Mouse (Mus musculus) midbrain, embryonic 16.5 days (tissue): ENCODE results near the gene Cntfr. TPM values are rescaled to one million over a fixed set of nuclear protein-coding genes. Genes with fewer than 3 reads are reported as not detected.
"Not testable (repeated sequence)": the region's sequence is repeated elsewhere in the genome, so short reads cannot be mapped to it uniquely, and the experiment has no call there.

Source experiments
- ATAC-seq: fragments of 200-750 bp; cut with Nextera tagmentation; 2 replicates; pipeline ENCODE4 v1.8.0; 2017; ENCODE audit warnings: moderate TSS enrichment
- H3K27ac ChIP-seq: fragments of 300-500 bp; sonication (generic); 2 replicates; pipeline ENCODE4 v1.5.1; 2014; ENCODE audit warnings: mild to moderate bottlenecking, low read length, mixed read lengths
- H3K27me3 ChIP-seq: fragments of 300-500 bp; sonication (generic); 2 replicates; pipeline ENCODE4 v1.6.1; 2014; ENCODE audit warnings: low read depth, low read length, mixed read lengths; ENCODE audit not compliant: control insufficient read depth, insufficient read depth
- H3K36me3 ChIP-seq: fragments of 300-500 bp; sonication (generic); 2 replicates; pipeline ENCODE4 v1.6.1; 2014; ENCODE audit warnings: mild to moderate bottlenecking, low read length, moderate library complexity, mixed read lengths; ENCODE audit not compliant: control insufficient read depth, insufficient read depth
- H3K4me1 ChIP-seq: fragments of 300-500 bp; sonication (generic); 2 replicates; pipeline ENCODE4 v1.6.1; 2014; ENCODE audit warnings: mild to moderate bottlenecking, low read length, mixed read lengths; ENCODE audit not compliant: control insufficient read depth, insufficient read depth
- H3K4me2 ChIP-seq: fragments of 300-500 bp; sonication (generic); 2 replicates; pipeline ENCODE4 v1.6.1; 2014; ENCODE audit warnings: mild to moderate bottlenecking, low read length, mixed read lengths
- H3K4me3 ChIP-seq: fragments of 300-500 bp; sonication (generic); 2 replicates; pipeline ENCODE4 v1.5.1; 2014; ENCODE audit warnings: low read depth, mild to moderate bottlenecking, low read length, moderate library complexity, mixed read lengths
- H3K9ac ChIP-seq: fragments of 300-500 bp; sonication (generic); 2 replicates; pipeline ENCODE4 v1.6.1; 2014; ENCODE audit warnings: low read depth, low read length, mixed read lengths
- H3K9me3 ChIP-seq: fragments of 300-500 bp; sonication (generic); replicated peaks from 2 replicates; pipeline ENCODE4 v1.6.1; 2014; ENCODE audit warnings: mild to moderate bottlenecking, low read length, mixed read lengths; ENCODE audit not compliant: control insufficient read depth, poor library complexity, severe bottlenecking
- WGBS: fragments of 180-500 bp; shearing (Covaris S2); extraction: QIAGEN DNeasy Blood & Tissue Kit; methylation state at CpG from one replicate; pipeline ENCODE4 v1.1.7; 2014; 5-methylcytosine and 5-hydroxymethylcytosine counted together
- polyA plus RNA-seq: library from polyadenylated mRNA; unstranded; fragments of >200 nt; fragmentation: Nextera tagmentation; extraction: Ambion mirVana; gene quantifications from 2 replicates; pipeline ENCODE4 v1.2.1, GENCODE M21; 2015

Cntfr gene
- polyA plus RNA-seq, 1 experiment from 2014 or later, result 28.3 TPM

- not testable (repeated sequence) for H3K4me1 ChIP-seq, H3K27me3 ChIP-seq, H3K27ac ChIP-seq, H3K9ac ChIP-seq, H3K9me3 ChIP-seq, H3K4me2 ChIP-seq, H3K36me3 ChIP-seq, H3K4me3 ChIP-seq, ATAC-seq
- WGBS, result 88% methylated on average over 2 of the region's 8 CpGs
These were observed 3.3 kb upstream of the Cntfr start for GRCm38 (mm10) chr4:41700224-41700623.

- H3K27ac ChIP-seq, H3K9me3 ChIP-seq, H3K4me1 ChIP-seq, H3K4me3 ChIP-seq, H3K27me3 ChIP-seq, H3K9ac ChIP-seq, ATAC-seq, H3K36me3 ChIP-seq, H3K4me2 ChIP-seq: not testable (repeated sequence)
- WGBS, result 83% methylated on average over 9 of the region's 10 CpGs
These were observed 2.9 kb upstream of the Cntfr start, which contains the start of gene Il11ra1 for GRCm38 (mm10) chr4:41699783-41700182. Gene Il11ra1 (plus strand): TSS chr4:41699989.

GRCm38 (mm10) chr4:41698421-41699016 lies 1.6 kb upstream of the Cntfr start:
- WGBS, result 4% methylated on average over 22 of the region's 32 CpGs
- peak overlapping the region; percentile 21; the same call in 1 of the 2 replicates for H3K4me2 ChIP-seq
- ATAC-seq, result not testable (repeated sequence)

GRCm38 (mm10) chr4:41696452-41696851 lies 437 bp downstream of the Cntfr start:
- 8% methylated on average over 11 of the region's 15 CpGs for WGBS
- ATAC-seq, H3K9me3 ChIP-seq, H3K9ac ChIP-seq, H3K4me2 ChIP-seq, H3K27me3 ChIP-seq, H3K4me3 ChIP-seq, H3K4me1 ChIP-seq, H3K36me3 ChIP-seq, H3K27ac ChIP-seq: not testable (repeated sequence)

More at GRCm38 (mm10) chr4:41698421-41699016, 1.6 kb upstream of the Cntfr start:
- H3K9me3 ChIP-seq, H3K27ac ChIP-seq, H3K9ac ChIP-seq, H3K36me3 ChIP-seq, H3K27me3 ChIP-seq, H3K4me1 ChIP-seq, H3K4me3 ChIP-seq: not testable (repeated sequence)

GRCm38 (mm10) chr4:41695800-41696199 lies 1.1 kb downstream of the Cntfr start:
- not testable (repeated sequence) for H3K27ac ChIP-seq, H3K4me1 ChIP-seq, H3K27me3 ChIP-seq, H3K9ac ChIP-seq, H3K9me3 ChIP-seq, H3K36me3 ChIP-seq, ATAC-seq
- Histone ChIP-seq H3K4me2 (peak overlapping the region; percentile 31; the same call in 1 of the 2 replicates), H3K4me3 (peak overlapping the region; percentile 25)
- WGBS, result 0% methylated on average over 13 of the region's 38 CpGs

GRCm38 (mm10) chr4:41693511-41693910 lies 3.4 kb downstream of the Cntfr start:
- H3K4me2 ChIP-seq, result peak overlapping the region; percentile 21; the same call in 1 of the 2 replicates
- not testable (repeated sequence) for H3K27ac ChIP-seq, H3K4me3 ChIP-seq

GRCm38 (mm10) chr4:41690014-41690413 lies 6.9 kb downstream of the Cntfr start:
- not testable (repeated sequence) for H3K9ac ChIP-seq, H3K4me1 ChIP-seq, H3K4me2 ChIP-seq, H3K9me3 ChIP-seq, ATAC-seq, H3K36me3 ChIP-seq, H3K27ac ChIP-seq, H3K4me3 ChIP-seq, H3K27me3 ChIP-seq
- no CpG with 5 or more reads among the region's 4 CpGs for WGBS

More at GRCm38 (mm10) chr4:41693511-41693910, 3.4 kb downstream of the Cntfr start:
- H3K4me1 ChIP-seq, H3K27me3 ChIP-seq, H3K36me3 ChIP-seq, H3K9ac ChIP-seq, H3K9me3 ChIP-seq, ATAC-seq: not testable (repeated sequence)
- 5% methylated on average over 4 of the region's 4 CpGs for WGBS

- not testable (repeated sequence) for H3K9me3 ChIP-seq, H3K27me3 ChIP-seq, H3K4me2 ChIP-seq, H3K27ac ChIP-seq, H3K36me3 ChIP-seq, H3K9ac ChIP-seq, H3K4me3 ChIP-seq, ATAC-seq, H3K4me1 ChIP-seq
- WGBS, result 36% methylated on average over 1 of the region's 1 CpGs
These were observed 8.3 kb downstream of the Cntfr start for GRCm38 (mm10) chr4:41688562-41688961.

GRCm38 (mm10) chr4:41685882-41686492 lies 10.9 kb downstream of the Cntfr start:
- 14% methylated on average over 8 of the region's 10 CpGs for WGBS
- not testable (repeated sequence) for H3K27ac ChIP-seq, H3K9ac ChIP-seq, H3K4me2 ChIP-seq, ATAC-seq, H3K4me3 ChIP-seq, H3K36me3 ChIP-seq, H3K27me3 ChIP-seq, H3K9me3 ChIP-seq
- H3K4me1 ChIP-seq, result peaks cover 12% of the 10 kb centered on the region; the same call in 1 of the 2 replicates
